Mouse (Mus musculus): ENCODE data around the gene Ric8a.

- no peak for TF ChIP-seq CTCF (IDR thresholded peaks at IDR 0.05; ENCODE audit: control insufficient read depth, insufficient read depth, insufficient read length)
- no peak for TF ChIP-seq CEBPB (IDR thresholded peaks at IDR 0.05; ENCODE audit: low read depth)
Measured at GRCm38 (mm10) chr7:140880419-140880818, 23.7 kb downstream of the Ric8a start.
